Mouse (Mus musculus) cortical plate, adult 2 months (tissue): ENCODE results near the gene Rtn4rl2. TPM values are rescaled to one million over a fixed set of nuclear protein-coding genes. Genes with fewer than 3 reads are reported as not detected.

Source experiments
- H3K27ac ChIP-seq: fragments of 200-500 bp; 2 replicates; pipeline ENCODE4 v1.5.1; 2012; ENCODE audit warnings: low read length, control low read depth, inconsistent platforms; ENCODE audit not compliant: insufficient read depth
- H3K4me1 ChIP-seq: fragments of 200-500 bp; 2 replicates; pipeline ENCODE4 v1.6.1; 2011; ENCODE audit warnings: low read length; ENCODE audit not compliant: control insufficient read depth, insufficient read depth
- H3K4me3 ChIP-seq: fragments of 200-500 bp; 2 replicates; pipeline ENCODE4 v1.5.1; 2011; ENCODE audit warnings: mild to moderate bottlenecking, low read length, control low read depth; ENCODE audit not compliant: insufficient read depth
- CTCF ChIP-seq: fragments of 200-500 bp; IDR thresholded peaks from 2 replicates; pipeline ENCODE4 v1.5.1; 2011; ENCODE audit warnings: mild to moderate bottlenecking, control low read depth, low read length; ENCODE audit not compliant: insufficient read depth; ENCODE audit errors: extremely low read depth
- POLR2A ChIP-seq: fragments of 200-500 bp; IDR thresholded peaks from 2 replicates; pipeline ENCODE4 v1.6.1; 2011; ENCODE audit warnings: mild to moderate bottlenecking, low read length, control low read depth; ENCODE audit not compliant: insufficient read depth; ENCODE audit errors: extremely low read depth
- polyA plus RNA-seq: library from polyadenylated mRNA; depleted of rRNA; stranded (reverse); fragments of >200 nt; gene quantifications from 2 replicates; pipeline ENCODE4 v1.2.3, GENCODE M21; 2012

Rtn4rl2 gene
- polyA plus RNA-seq, 1 experiment, result 73.3 TPM

DNA sequence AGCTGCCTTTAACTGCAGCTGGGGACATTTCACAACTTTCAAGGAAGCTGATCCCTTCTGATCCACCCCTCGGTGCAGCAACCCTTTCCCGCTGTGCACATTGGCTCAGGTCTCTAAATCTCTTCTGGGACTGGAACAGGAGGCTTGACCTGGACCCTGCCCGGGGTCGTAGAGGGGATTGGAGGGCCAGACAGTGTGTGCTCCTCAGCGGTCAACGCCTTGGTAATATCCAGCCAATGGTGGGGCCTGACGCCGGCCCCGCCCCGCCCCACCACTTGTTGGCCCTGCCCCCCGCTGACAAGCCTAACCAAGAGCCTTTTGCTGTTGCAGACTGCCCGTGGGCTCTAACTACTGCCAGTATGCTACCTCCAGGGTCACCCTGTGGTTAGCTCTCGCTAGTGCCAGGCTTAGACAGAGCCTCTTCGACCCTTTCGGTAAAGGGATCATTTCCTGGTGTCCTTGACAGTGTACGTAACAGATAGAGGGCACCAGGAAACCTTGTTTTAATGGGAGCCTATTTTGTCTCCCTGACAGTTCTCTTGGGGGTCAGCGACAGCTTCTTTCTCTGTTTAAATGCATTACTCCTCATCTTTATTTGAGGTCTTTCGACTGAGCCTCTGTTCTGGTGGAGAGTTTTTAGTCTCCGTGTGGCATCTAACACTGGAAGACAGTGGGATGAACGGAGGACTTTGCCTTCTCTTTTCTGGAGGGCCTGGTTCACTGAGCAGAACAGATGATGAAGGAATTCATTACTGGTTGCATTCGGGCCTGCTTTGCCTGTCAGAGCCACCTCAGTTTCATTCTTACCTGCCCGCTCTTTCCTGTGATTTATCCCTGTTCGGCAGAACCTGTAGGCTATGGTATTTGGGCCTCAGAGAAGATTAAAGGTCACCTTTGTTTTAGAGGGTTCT lies 35.1 kb downstream of the Rtn4rl2 start:
- TF ChIP-seq POLR2A, result no peak
- TF ChIP-seq CTCF, result no peak
- H3K27ac ChIP-seq, result no peak overlapping the region
- H3K4me1 ChIP-seq, result no peaks in the 10 kb centered on the region
- no peak overlapping the region for H3K4me3 ChIP-seq

DNA sequence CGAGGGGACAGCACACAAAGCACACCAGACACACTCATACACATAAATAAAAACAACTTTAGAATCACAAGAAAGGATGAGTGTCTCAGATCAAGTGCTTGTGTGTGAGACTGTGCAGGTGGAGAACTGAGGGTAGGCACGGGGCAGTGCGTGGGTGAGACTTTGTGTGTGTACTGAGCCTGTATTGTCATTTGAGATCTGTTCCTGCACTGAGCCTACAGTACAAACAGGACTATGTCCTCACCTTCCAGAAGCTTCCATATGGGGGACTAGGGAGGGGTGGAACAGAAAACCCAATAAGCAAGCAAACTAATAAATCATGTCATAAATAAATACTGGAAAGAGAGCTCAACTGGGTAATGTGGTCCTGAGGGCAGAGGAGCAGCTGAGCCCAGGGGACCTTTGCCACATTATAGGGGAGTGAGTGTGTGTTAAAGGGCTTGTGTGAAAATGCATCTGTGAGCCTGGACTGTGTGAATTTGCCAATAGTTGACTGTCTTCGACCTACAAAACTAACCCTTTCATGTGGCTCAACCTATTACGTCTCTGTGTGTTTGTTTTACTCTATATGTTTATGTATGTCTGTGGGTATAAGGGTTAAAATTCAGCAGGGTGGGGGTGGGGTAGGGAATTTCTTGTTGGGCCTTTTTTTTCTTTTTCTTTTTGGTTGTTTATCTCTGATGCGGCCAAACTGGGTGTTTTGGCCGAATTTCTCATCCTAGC lies 35.9 kb downstream of the Rtn4rl2 start:
- H3K4me3 ChIP-seq, result no peak overlapping the region
- H3K27ac ChIP-seq, result no peak overlapping the region
- H3K4me1 ChIP-seq, result no peaks in the 10 kb centered on the region
- no peak for TF ChIP-seq CTCF

DNA sequence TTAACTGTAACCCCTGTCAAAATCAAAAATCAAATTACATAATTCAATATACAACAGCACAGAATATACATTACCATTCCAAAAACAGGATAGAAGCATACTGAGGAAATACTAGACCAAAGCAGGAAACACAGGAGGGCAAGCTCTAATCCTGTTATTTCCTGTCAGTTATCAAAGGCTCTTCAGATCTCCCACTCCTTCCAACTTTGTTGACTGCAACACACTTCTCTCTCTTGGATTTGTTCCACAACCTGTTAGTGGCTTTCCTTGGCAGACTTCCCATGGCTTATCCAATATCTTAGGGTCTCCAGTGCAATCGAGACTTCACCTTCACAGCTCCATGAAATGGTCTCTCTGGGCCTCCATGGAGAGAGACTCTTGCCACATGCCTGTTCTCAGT lies 41.3 kb downstream of the Rtn4rl2 start:
- Histone ChIP-seq H3K4me3 (no peak overlapping the region), H3K4me1 (no peaks in the 10 kb centered on the region), H3K27ac (no peak overlapping the region)
- TF ChIP-seq POLR2A (no peak), CTCF (no peak)

DNA sequence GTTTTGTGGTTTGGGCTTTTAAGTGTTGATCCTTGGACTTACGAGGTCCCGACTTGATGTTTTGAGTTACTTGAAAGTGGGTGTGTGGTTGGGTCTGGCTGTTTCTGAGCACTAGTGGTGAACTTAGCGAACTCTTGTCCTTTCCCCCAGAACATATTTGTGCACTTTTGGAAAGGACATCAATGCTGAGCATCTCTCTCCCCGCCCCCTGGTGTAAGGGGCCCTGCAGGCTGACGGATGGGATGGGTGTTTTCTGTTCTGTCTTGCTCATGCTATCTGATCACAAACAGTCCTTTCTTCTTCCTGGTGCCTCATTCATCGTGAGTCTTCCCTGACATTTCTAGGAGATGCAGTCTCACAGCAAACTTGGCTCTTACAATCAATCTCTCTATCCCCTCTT lies 42.9 kb downstream of the Rtn4rl2 start:
- TF ChIP-seq POLR2A (no peak), CTCF (no peak)
- Histone ChIP-seq H3K4me1 (no peaks in the 10 kb centered on the region), H3K27ac (no peak overlapping the region), H3K4me3 (no peak overlapping the region)

DNA sequence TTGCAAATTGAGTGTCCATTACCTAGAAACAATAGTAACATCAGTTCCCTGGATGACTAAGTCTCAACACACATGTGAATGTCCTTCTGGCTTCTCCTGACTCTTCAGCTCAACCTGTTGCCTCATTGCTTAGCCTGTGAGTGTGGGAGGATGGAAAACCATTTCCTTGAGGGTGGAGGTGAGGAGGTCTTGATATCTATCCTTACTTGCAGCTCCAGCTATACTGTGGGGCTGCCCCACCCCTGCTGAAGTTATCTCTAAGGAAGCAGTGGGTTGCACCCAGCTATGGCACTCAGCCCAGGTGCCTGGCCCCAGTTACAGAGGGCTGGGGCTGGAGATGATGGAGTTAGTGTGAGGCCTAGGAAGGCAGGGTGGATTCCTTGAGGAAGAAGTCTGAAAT lies 44.6 kb downstream of the Rtn4rl2 start:
- H3K27ac ChIP-seq, result no peak overlapping the region
- no peak overlapping the region for H3K4me3 ChIP-seq
- TF ChIP-seq POLR2A (no peak), CTCF (no peak)
- H3K4me1 ChIP-seq, result no peaks in the 10 kb centered on the region

DNA sequence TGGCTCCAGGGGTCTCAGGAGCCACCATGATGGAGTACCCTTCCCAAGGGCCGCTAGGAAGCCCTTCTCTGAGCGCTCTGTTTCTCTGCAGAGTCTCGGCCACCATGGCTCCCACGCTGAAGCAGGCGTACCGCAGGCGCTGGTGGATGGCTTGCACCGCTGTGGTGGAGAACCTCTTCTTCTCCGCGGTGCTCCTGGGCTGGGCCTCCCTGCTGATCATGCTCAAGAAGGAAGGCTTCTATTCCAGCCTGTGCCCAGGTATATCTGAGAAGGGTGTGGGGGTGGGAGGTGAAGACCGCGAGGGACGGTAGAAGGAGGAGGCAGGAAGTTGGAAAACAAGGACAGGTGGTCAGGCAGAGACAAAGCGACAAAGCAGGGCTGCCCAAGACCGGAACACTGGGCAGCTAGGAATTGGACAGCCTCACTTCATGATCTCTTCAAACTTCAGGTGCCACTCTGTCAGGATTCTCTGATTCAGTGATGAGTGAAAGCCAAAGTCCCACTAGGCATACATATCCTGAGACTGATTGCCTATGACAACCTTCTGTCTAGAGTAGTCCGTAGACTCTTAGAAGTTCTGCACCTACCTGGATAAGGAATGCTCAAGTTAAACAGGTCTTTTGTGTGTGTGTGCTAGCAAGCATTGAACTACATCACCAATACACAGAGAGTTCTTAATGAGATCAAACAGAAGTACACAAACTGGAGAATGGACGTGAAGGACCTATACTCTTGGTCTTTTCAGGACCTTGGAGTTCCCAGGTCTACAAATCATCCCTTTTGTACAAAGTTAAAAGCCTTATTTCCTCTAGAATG lies 45.6 kb downstream of the Rtn4rl2 start:
- H3K4me1 ChIP-seq, result no peaks in the 10 kb centered on the region
- no peak overlapping the region for H3K27ac ChIP-seq
- TF ChIP-seq CTCF (no peak), POLR2A (no peak)
- H3K4me3 ChIP-seq, result peak overlapping the region; percentile 16; the same call in 1 of the 2 replicates

DNA sequence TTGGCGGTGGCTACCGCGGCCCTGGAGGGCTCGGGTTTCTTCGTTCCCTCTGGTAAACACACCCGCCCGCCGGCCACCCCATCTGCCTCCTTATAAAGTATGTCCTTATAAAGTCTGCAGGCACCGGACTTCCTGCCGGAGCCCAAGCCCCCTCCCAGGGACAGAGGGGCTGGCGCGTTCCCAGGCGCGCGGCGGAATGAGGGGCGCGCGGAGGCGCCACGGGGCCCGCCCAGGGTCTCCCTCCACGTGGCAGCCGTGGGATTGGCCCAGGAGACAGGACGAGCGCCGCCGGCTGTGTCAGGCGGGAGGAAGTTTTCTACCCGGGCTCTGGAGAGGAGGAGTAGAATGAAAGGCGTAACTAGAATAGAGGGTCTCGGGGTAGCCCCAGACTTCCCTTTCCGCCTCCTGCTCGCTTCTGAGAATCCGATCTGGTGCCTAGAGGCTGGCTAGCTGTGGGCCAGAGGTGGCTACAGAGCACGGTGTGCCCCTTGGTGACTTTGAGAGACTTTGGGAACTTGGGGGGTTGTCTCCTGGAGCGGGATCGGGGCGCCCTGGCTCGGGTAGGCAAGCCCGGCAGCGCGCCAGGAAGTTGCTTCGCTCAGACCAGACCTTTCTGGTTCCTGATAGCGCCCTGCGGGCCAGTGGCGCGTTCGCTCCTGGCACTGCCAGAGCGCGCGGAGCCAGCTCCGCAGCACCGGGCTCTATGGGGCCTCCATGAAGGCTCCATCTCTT lies 46.3 kb downstream of the Rtn4rl2 start:
- Histone ChIP-seq H3K4me3 (peak overlapping the region; percentile 16; the same call in 1 of the 2 replicates), H3K4me1 (no peaks in the 10 kb centered on the region), H3K27ac (no peak overlapping the region)
- TF ChIP-seq CTCF, result no peak
- TF ChIP-seq POLR2A, result no peak

DNA sequence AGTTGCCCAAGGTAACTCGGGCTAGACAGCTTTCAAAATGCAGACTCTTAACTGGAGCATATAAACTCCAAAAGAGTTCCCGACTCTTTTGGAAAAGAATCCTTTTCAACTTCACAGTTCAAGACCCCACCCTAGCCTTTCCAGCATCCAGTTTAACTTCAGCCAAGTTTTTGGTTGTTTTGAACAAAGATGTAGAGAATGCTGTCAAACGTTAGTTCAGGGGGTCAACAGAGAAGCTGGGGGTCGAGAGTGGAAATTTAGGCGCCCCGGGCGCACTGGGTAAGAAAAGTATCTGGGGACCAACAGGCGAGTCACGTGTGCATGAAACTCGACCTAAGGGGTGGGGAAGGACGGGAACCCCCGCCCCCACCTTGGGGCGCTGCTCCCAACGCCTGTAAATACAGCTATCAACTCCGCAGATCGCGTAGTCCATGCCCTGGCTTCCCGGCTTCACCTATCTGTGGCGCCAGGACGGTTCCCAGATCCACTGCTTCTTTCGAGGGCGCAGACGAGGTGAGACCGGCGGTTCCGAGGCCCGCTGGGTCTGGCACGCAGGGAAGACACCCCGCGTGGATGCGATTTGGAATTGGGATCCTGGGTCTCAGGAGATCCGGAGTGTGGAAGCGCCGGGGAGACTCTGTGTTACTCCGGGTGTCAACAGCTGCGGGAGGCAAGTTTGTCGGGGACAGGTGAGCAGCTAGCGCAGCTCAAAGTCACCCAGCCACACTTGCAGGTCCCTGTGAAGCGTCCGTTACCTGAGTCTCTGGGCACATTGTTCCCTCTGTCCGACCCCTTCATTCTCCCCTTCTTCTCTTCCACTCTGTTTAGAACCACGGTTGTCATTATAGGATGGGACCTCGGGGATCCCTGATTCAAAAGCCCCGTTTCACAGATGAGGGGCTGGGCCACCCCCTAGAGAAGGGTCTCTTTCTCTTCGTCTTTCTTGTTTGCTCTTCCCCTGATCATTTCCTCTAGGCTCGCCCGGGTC lies 47.2 kb downstream of the Rtn4rl2 start:
- Histone ChIP-seq H3K4me3 (peak overlapping the region; percentile 16; the same call in 1 of the 2 replicates), H3K27ac (no peak overlapping the region), H3K4me1 (no peaks in the 10 kb centered on the region)
- TF ChIP-seq POLR2A (no peak), CTCF (no peak)
